ENCODE assay signal across 11 mouse cellular contexts in genomic region chr7:66136187-66136586, GRCm38 (mm10). TPM values are rescaled to one million over a fixed set of nuclear protein-coding genes. Genes with fewer than 3 reads are reported as not detected.
A peak's percentile ranks its signal among the peaks of the same experiment; 100 is the strongest.
DNase-seq lines count a peak whose midpoint lies in the region; ATAC-seq lines count a peak whose summit lies in the region.
"Had no signal": no experiment of that assay in that cellular context is flagged by ENCODE, and none has a peak within 500 bp of the region (broad histone marks: within the 10 kb centered on the region; RNA-seq: fewer than 3 reads in every experiment).

No protein-coding gene starts in this region.

- H3K4me1 ChIP-seq in hindbrain, embryonic 12.5 days = peaks cover 29% of the 10 kb centered on the region
- H3K4me1 ChIP-seq in hindbrain, embryonic 11.5 days (replicated peaks; ENCODE audit: control insufficient read depth, insufficient read depth, low read length) = no peaks in the 10 kb centered on the region
- H3K4me1 ChIP-seq in embryonic facial prominence, embryonic 14.5 days (ENCODE audit: control insufficient read depth, insufficient read depth, low read length) = peaks cover 11% of the 10 kb centered on the region
- peaks cover 79% of the 10 kb centered on the region for H3K4me1 ChIP-seq in liver, embryonic 15.5 days (replicated peaks)

- no peak for DNase-seq in hindbrain, embryonic 11.5 days (ENCODE audit: low spot score)
- DNase-seq in NIH3T3 (ENCODE audit: low read depth) = peak; percentile 23
- peak; percentile 58 for DNase-seq in embryonic facial prominence, embryonic 14.5 days (ENCODE audit: low spot score)
- DNase-seq in left cerebral cortex, adult 11 months (ENCODE audit: low spot score) = no peak
- DNase-seq in ovary, postnatal 10 days (ENCODE audit: low spot score) = no peak
- no peak for DNase-seq in kidney, postnatal 25 days
- DNase-seq: left cerebral cortex, postnatal 4 days; thymus, postnatal 25 days had no signal

- H3K9ac ChIP-seq in hindbrain, embryonic 12.5 days = no peak overlapping the region
- H3K9ac ChIP-seq in hindbrain, embryonic 11.5 days (ENCODE audit: low read depth, low read length) = no peak overlapping the region
- H3K9ac ChIP-seq in embryonic facial prominence, embryonic 14.5 days (ENCODE audit: low read depth, low read length) = no peak overlapping the region
- H3K9ac ChIP-seq in liver, embryonic 15.5 days = no peak overlapping the region

- no peaks in the 10 kb centered on the region for H3K9me3 ChIP-seq in hindbrain, embryonic 12.5 days (replicated peaks)
- no peaks in the 10 kb centered on the region for H3K9me3 ChIP-seq in hindbrain, embryonic 11.5 days (ENCODE audit: control insufficient read depth, low read length)
- H3K9me3 ChIP-seq in embryonic facial prominence, embryonic 14.5 days (ENCODE audit: control insufficient read depth, low read length) = no peaks in the 10 kb centered on the region
- no peaks in the 10 kb centered on the region for H3K9me3 ChIP-seq in liver, embryonic 15.5 days (replicated peaks)

- no peak overlapping the region for H3K4me2 ChIP-seq in hindbrain, embryonic 12.5 days (replicated peaks)
- H3K4me2 ChIP-seq in hindbrain, embryonic 11.5 days (replicated peaks; ENCODE audit: low read depth, low read length) = no peak overlapping the region
- H3K4me2 ChIP-seq in embryonic facial prominence, embryonic 14.5 days (ENCODE audit: low read depth, low read length) = no peak overlapping the region
- no peak overlapping the region for H3K4me2 ChIP-seq in liver, embryonic 15.5 days

- no peaks in the 10 kb centered on the region for H3K27me3 ChIP-seq in hindbrain, embryonic 12.5 days
- H3K27me3 ChIP-seq in hindbrain, embryonic 11.5 days (ENCODE audit: control insufficient read depth, insufficient read depth, low read length) = no peaks in the 10 kb centered on the region
- no peaks in the 10 kb centered on the region for H3K27me3 ChIP-seq in embryonic facial prominence, embryonic 14.5 days (replicated peaks; ENCODE audit: control insufficient read depth, insufficient read depth, low read length)
- H3K27me3 ChIP-seq in liver, embryonic 15.5 days = no peaks in the 10 kb centered on the region

- no peak for ATAC-seq in hindbrain, embryonic 12.5 days (ENCODE audit: low FRiP score)
- ATAC-seq in hindbrain, embryonic 11.5 days (ENCODE audit: low FRiP score) = no peak
- ATAC-seq in embryonic facial prominence, embryonic 14.5 days (ENCODE audit: low read depth) = peak; percentile 73
- ATAC-seq in liver, embryonic 15.5 days (ENCODE audit: insufficient read depth) = no peak

- peak overlapping the region; percentile 18; the same call in 1 of the 2 replicates for H3K27ac ChIP-seq in hindbrain, embryonic 12.5 days
- H3K27ac ChIP-seq in hindbrain, embryonic 11.5 days (ENCODE audit: low read depth, low read length) = no peak overlapping the region
- peak overlapping the region; percentile 11; the same call in 1 of the 2 replicates for H3K27ac ChIP-seq in embryonic facial prominence, embryonic 14.5 days (replicated peaks; ENCODE audit: low read depth, low read length)
- H3K27ac ChIP-seq in liver, embryonic 15.5 days (replicated peaks) = peak overlapping the region; percentile 55; the same call in 1 of the 2 replicates

- H3K36me3 ChIP-seq in hindbrain, embryonic 12.5 days = peaks cover 2% of the 10 kb centered on the region; the same call in 1 of the 2 replicates
- peaks cover 3% of the 10 kb centered on the region; the same call in 1 of the 2 replicates for H3K36me3 ChIP-seq in hindbrain, embryonic 11.5 days (ENCODE audit: control insufficient read depth, insufficient read depth, low read length)
- H3K36me3 ChIP-seq in embryonic facial prominence, embryonic 14.5 days (ENCODE audit: control insufficient read depth, insufficient read depth, low read length) = 0 out of 2 replicates have a peak, but pooled peaks cover 10% of the 10 kb centered on the region
- peaks cover 24% of the 10 kb centered on the region for H3K36me3 ChIP-seq in liver, embryonic 15.5 days (replicated peaks)

- no peak overlapping the region for H3K4me3 ChIP-seq in hindbrain, embryonic 12.5 days
- H3K4me3 ChIP-seq in hindbrain, embryonic 11.5 days (ENCODE audit: low read depth, low read length) = no peak overlapping the region
- no peak overlapping the region for H3K4me3 ChIP-seq in embryonic facial prominence, embryonic 14.5 days (ENCODE audit: low read depth, low read length)
- H3K4me3 ChIP-seq in liver, embryonic 15.5 days (replicated peaks) = no peak overlapping the region
- H3K4me3 ChIP-seq: erythroblast, embryonic 14.5 days had no signal

RNA-seq across cellular contexts. Expression of gene Chsy1, which starts 26.9 kb away (rescaled TPM):
- 15.6 and 16.1 TPM in 2 replicates for polyA plus RNA-seq in hindbrain, embryonic 12.5 days (2016; fragmentation: Nextera tagmentation; extraction: Ambion mirVana)
- 20.4 and 30.4 TPM in 2 replicates for polyA plus RNA-seq in hindbrain, embryonic 11.5 days (2014; fragmentation: Nextera tagmentation; extraction: Ambion mirVana)
- 34.4 and 36.6 TPM in 2 replicates for polyA plus RNA-seq in embryonic facial prominence, embryonic 14.5 days (2014; fragmentation: Nextera tagmentation; extraction: Ambion mirVana)
- polyA plus RNA-seq in liver, embryonic 15.5 days (2015; fragmentation: Nextera tagmentation; extraction: Ambion mirVana) = 6.2 and 6.3 TPM in 2 replicates

RNA-seq across cellular contexts. Expression of gene Selenos, which starts 56.7 kb away (rescaled TPM):
- 82.2 and 83.7 TPM in 2 replicates for polyA plus RNA-seq in hindbrain, embryonic 12.5 days (2016; fragmentation: Nextera tagmentation; extraction: Ambion mirVana)
- 88.2 and 90.4 TPM in 2 replicates for polyA plus RNA-seq in hindbrain, embryonic 11.5 days (2014; fragmentation: Nextera tagmentation; extraction: Ambion mirVana)
- polyA plus RNA-seq in embryonic facial prominence, embryonic 14.5 days (2014; fragmentation: Nextera tagmentation; extraction: Ambion mirVana) = 137 and 140 TPM in 2 replicates
- 63.2 and 65.4 TPM in 2 replicates for polyA plus RNA-seq in liver, embryonic 15.5 days (2015; fragmentation: Nextera tagmentation; extraction: Ambion mirVana)

Comparison
In these comparisons a context has a peak if more than half of its experiments do, and no peak if none do; other contexts are left out.
1. DNase-seq: peak in NIH3T3 (single experiment) and embryonic facial prominence, embryonic 14.5 days (single experiment); none in hindbrain, embryonic 11.5 days (single experiment), left cerebral cortex, adult 11 months (single experiment), ovary, postnatal 10 days (single experiment) and kidney, postnatal 25 days (0 of 2).